ENCODE assay signal across 18 mouse cellular contexts in the genomic region with DNA sequence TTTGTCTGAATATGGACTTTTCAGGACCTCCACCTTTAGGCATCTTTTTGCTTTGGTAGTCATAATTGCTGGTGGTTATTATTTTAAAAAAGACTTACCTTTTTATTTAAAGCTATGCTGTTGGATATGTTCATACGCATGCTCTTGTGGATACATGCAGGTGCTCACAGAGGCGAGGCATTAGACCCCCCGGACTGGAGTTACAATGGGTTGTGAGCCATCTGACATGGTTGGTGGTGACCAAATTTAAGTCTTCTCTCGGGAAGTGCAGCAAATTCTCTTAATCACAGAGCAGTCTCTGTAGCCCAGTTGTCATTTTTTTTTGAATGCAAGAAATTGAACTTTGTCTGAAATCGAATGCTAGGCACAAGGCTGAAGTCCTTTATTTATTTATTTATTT. TPM values are rescaled to one million over a fixed set of nuclear protein-coding genes. Genes with fewer than 3 reads are reported as not detected.
DNase-seq lines count a peak whose midpoint lies in the region; ATAC-seq and TF ChIP-seq lines count a peak whose summit lies in the region.
"Had no signal": no experiment of that assay in that cellular context is flagged by ENCODE, and none has a peak within 500 bp of the region (broad histone marks: within the 10 kb centered on the region; RNA-seq: fewer than 3 reads in every experiment).

No protein-coding gene starts in this region.

- peaks cover 10% of the 10 kb centered on the region for H3K9me3 ChIP-seq in E14TG2a.4 (ENCODE audit: low read length)
- H3K9me3 ChIP-seq: embryonic facial prominence, embryonic 12.5 days; embryonic facial prominence, embryonic 15.5 days; G1E; heart, embryonic 10.5 days; hindbrain, embryonic 12.5 days; hindbrain, embryonic 15.5 days had no signal

- no peak for DNase-seq in cerebellum, postnatal 4 days (ENCODE audit: low spot score in 2 of 2)
- DNase-seq in cerebellum, adult 9-11 months, result peak; percentile 64
- no peak for DNase-seq in cerebellum, adult 8-10 months
- DNase-seq in layer of hippocampus, adult 2 months (ENCODE audit: low spot score in 2 of 2), result no peak
- no peak for DNase-seq in layer of hippocampus, postnatal 10 days (ENCODE audit: low spot score in 2 of 2)
- DNase-seq: forebrain, postnatal 0 days; heart, adult 2 months had no signal

- ATAC-seq in cerebellum, adult (ENCODE audit: insufficient number of reproducible peaks, low FRiP score, low TSS enrichment), result 0 out of 2 replicates have a peak, but pooled peaks have one; percentile 14
- ATAC-seq: forebrain, postnatal 0 days; intestine, postnatal 0 days had no signal

- H3K4me1 ChIP-seq in E14TG2a.4 (replicated peaks; ENCODE audit: low read depth, low read length), result peaks cover 62% of the 10 kb centered on the region
- H3K4me1 ChIP-seq: embryonic facial prominence, embryonic 12.5 days; embryonic facial prominence, embryonic 15.5 days; heart, embryonic 10.5 days; hindbrain, embryonic 12.5 days had no signal

- no peak overlapping the region for H3K4me3 ChIP-seq in layer of hippocampus, adult 2 months
- 0 out of 2 replicates have a peak overlapping the region, but pooled peaks have one; percentile 14 for H3K4me3 ChIP-seq in E14TG2a.4 (replicated peaks; ENCODE audit: low read length)
- H3K4me3 ChIP-seq: embryonic facial prominence, embryonic 12.5 days; embryonic facial prominence, embryonic 15.5 days; gastrocnemius, adult 2 months; heart, adult 2 months; heart, embryonic 10.5 days; hindbrain, embryonic 12.5 days; hindbrain, embryonic 15.5 days had no signal

- H3K27ac ChIP-seq in layer of hippocampus, adult 2 months, result peak overlapping the region; percentile 37; the same call in 1 of the 2 replicates
- H3K27ac ChIP-seq: embryonic facial prominence, embryonic 12.5 days; embryonic facial prominence, embryonic 15.5 days; gastrocnemius, adult 2 months; heart, adult 2 months; heart, embryonic 10.5 days; hindbrain, embryonic 12.5 days; hindbrain, embryonic 15.5 days had no signal

- no peak for TF ChIP-seq CTCF in layer of hippocampus, adult 2 months (conservative IDR thresholded peaks at IDR 0.05)
- no peak for TF ChIP-seq CTCF in E14TG2a.4 (conservative IDR thresholded peaks at IDR 0.05; ENCODE audit: low read length)

- H3K36me3 ChIP-seq in E14TG2a.4 (ENCODE audit: insufficient read depth, low read length), result no peaks in the 10 kb centered on the region
- H3K36me3 ChIP-seq: embryonic facial prominence, embryonic 12.5 days; embryonic facial prominence, embryonic 15.5 days; G1E; heart, embryonic 10.5 days; hindbrain, embryonic 12.5 days; hindbrain, embryonic 15.5 days had no signal

- H3K27me3 ChIP-seq in E14TG2a.4 (ENCODE audit: insufficient read depth, low read length), result 0 out of 2 replicates have a peak, but pooled peaks cover 4% of the 10 kb centered on the region
- H3K27me3 ChIP-seq: embryonic facial prominence, embryonic 12.5 days; embryonic facial prominence, embryonic 15.5 days; hindbrain, embryonic 12.5 days; hindbrain, embryonic 15.5 days; Patski had no signal

RNA-seq across cellular contexts. Expression of a gene that starts 40.4 kb away (rescaled TPM):
- total RNA-seq in layer of hippocampus, adult 2 months (2021), result 100 to 1,000 TPM; 381 TPM
- total RNA-seq in layer of hippocampus, postnatal 10 days (2021), result 100 to 1,000 TPM; 152 to 156 TPM
